Mouse (Mus musculus): ENCODE measurements around the gene Rai2.

- TF ChIP-seq CTCF (IDR thresholded peaks at IDR 0.05) (peak; percentile 43), EP300 (IDR thresholded peaks at IDR 0.05; ENCODE audit: insufficient read depth, low read depth, low read length) (no peak)
Measured at GRCm38 (mm10) chrX:161743080-161743479, 26.2 kb downstream of the Rai2 start.
